Mouse (Mus musculus): ENCODE data around the gene Cdk13. TPM values are rescaled to one million over a fixed set of nuclear protein-coding genes. Genes with fewer than 3 reads are reported as not detected.

Cdk13 gene
- polyA plus RNA-seq (2015; fragmentation: Nextera tagmentation; extraction: Ambion mirVana) = 14.0 and 16.2 TPM in 2 replicates

DNA sequence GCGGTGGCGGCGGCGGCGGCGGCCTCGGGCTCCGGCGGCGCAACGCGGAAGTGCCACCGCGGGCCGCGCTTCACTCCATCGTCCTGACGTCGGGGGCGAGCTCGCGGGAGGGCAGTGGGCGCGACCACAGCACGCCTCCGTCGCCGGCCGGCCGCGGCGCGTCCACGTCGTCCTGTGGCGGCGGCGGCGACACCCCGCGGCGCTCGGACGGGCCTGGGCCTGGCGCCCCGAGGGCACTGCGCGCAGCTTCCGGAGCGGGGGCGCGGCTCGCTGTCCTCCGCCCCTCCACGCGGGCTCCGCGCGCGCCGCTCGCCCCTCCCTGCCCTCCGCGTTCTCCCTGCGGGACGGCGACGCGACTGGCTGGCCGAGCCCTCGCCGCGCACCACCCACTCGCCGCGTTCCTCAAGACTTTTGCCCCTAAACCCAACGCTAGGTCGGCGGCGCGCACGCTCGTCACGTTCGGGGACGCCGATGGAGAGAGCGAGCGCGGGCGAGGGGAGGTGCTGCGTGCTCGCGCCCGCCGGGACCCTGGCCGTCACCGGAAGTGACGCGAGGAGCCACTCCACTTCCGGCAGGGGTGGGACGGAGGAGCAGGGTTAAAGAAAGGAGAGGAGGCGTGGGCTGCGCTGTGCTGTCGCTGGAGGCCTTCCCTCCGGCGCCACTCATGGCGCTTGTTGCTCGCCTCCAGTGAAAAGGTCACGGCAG, at the start of gene Cdk13:
Gene Cdk13, minus strand, starts transcription at position 189 of the 705 bp plus-strand sequence.
- H3K36me3 ChIP-seq (ENCODE audit: insufficient read depth, low read length) = no peaks in the 10 kb centered on the region
- H3K9me3 ChIP-seq (replicated peaks; ENCODE audit: low read length) = no peaks in the 10 kb centered on the region
- ATAC-seq (replicated peaks; ENCODE audit: low FRiP score, low read depth) = peak; percentile 96
- H3K9ac ChIP-seq (ENCODE audit: low read depth, low read length) = peak within 1 kb of the TSS; percentile 96
- H3K27me3 ChIP-seq (ENCODE audit: insufficient read depth, low read length) = no peaks in the 10 kb centered on the region
- H3K4me2 ChIP-seq (ENCODE audit: low read length) = peak within 1 kb of the TSS; percentile 88
- peak within 1 kb of the TSS; percentile 98 for H3K4me3 ChIP-seq (replicated peaks; ENCODE audit: low read depth, low read length)
- WGBS = under 1% methylated on average over 64 of the region's 110 CpGs
- peak within 1 kb of the TSS; percentile 100 for H3K27ac ChIP-seq
- no peaks in the 10 kb centered on the region; the same call in 1 of the 2 replicates for H3K4me1 ChIP-seq (replicated peaks; ENCODE audit: insufficient read depth, low read length)
- TF ChIP-seq CTCF (IDR thresholded peaks at IDR 0.05; ENCODE audit: low read depth) = no peak
- peak; percentile 98 for DNase-seq (ENCODE audit: low spot score)

DNA sequence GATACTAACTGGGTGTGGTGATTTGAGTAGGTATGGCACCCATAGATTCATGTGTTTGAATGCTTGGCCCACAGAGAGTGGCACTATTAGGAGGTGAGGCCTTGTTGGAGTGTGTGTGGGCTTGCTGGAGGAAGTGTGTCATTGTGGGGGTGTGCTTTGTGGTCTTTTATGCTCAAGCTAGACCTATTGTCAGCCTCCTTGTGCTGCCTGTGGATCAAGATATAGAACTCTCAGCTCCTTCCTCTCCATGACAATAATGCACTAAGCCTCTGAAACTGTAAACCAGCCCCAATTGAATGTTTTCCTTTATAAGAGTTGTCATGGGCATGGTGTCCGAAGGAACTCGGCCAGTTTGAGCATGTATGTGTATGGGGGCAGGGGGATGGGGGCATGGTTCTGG, 38.4 kb upstream of the Cdk13 start:
- H3K4me3 ChIP-seq (replicated peaks; ENCODE audit: low read depth, low read length) = no peak overlapping the region
- no peak overlapping the region for H3K27ac ChIP-seq
- no peak overlapping the region for H3K4me2 ChIP-seq (ENCODE audit: low read length)
- DNase-seq (ENCODE audit: low spot score) (no peak), ATAC-seq (replicated peaks; ENCODE audit: low FRiP score, low read depth) (no peak)
- no peaks in the 10 kb centered on the region for H3K27me3 ChIP-seq (ENCODE audit: insufficient read depth, low read length)
- H3K36me3 ChIP-seq (ENCODE audit: insufficient read depth, low read length) = no peaks in the 10 kb centered on the region
- H3K9ac ChIP-seq (ENCODE audit: low read depth, low read length) = no peak overlapping the region
- no peaks in the 10 kb centered on the region; the same call in 1 of the 2 replicates for H3K4me1 ChIP-seq (replicated peaks; ENCODE audit: insufficient read depth, low read length)
- H3K9me3 ChIP-seq (replicated peaks; ENCODE audit: low read length) = no peaks in the 10 kb centered on the region
- 88% methylated on average over 2 of the region's 2 CpGs for WGBS
- no peak for TF ChIP-seq CTCF (IDR thresholded peaks at IDR 0.05; ENCODE audit: low read depth)

DNA sequence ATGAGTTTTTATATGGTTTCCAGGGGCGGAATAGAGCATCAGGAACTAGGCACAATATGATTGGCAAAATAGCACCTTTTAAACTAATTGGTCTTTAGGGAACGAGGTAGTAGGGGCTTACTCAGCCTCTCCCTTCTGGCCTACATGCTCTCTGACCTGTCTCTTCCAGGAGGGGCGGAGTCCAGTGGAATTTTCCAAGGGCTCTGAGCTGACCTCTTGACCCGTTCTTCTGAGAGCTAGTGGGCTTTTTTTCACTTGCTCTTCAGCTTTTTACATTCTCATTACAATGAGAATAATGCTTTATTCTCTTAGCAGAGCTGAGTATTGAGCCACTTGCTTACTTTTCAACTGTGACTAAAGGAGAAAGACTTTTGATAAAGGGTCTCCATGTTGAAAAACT, 37.9 kb upstream of the Cdk13 start:
- Histone ChIP-seq H3K4me1 (replicated peaks; ENCODE audit: insufficient read depth, low read length) (no peaks in the 10 kb centered on the region; the same call in 1 of the 2 replicates), H3K9ac (ENCODE audit: low read depth, low read length) (no peak overlapping the region), H3K27me3 (ENCODE audit: insufficient read depth, low read length) (no peaks in the 10 kb centered on the region), H3K4me2 (ENCODE audit: low read length) (no peak overlapping the region), H3K36me3 (ENCODE audit: insufficient read depth, low read length) (no peaks in the 10 kb centered on the region), H3K9me3 (replicated peaks; ENCODE audit: low read length) (no peaks in the 10 kb centered on the region), H3K4me3 (replicated peaks; ENCODE audit: low read depth, low read length) (no peak overlapping the region), H3K27ac (no peak overlapping the region)
- ATAC-seq (replicated peaks; ENCODE audit: low FRiP score, low read depth) (no peak), DNase-seq (ENCODE audit: low spot score) (no peak)
- 68% methylated on average over 4 of the region's 4 CpGs for WGBS
- no peak for TF ChIP-seq CTCF (IDR thresholded peaks at IDR 0.05; ENCODE audit: low read depth)

DNA sequence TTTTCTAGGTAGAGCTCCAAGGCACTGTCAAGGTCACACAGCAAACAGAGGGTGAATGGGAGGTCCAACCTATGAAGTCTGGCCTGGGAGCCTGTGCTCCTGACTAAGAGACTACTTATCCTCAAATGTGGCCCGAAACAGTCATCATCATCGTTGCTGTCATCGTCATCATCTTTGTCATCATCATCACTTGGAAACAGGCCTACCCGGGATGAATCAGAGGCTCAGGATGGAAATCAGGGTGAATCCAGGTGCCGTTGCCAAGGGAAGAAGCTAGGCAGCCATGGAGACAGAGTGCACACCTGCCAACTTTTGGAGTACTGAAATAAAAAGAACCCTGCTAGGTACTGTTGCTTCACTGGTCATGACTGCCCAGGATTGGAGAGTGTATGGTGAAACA, 34.2 kb upstream of the Cdk13 start:
- DNase-seq (ENCODE audit: low spot score) (no peak), ATAC-seq (replicated peaks; ENCODE audit: low FRiP score, low read depth) (no peak)
- 91% methylated on average over 5 of the region's 5 CpGs for WGBS
- no peaks in the 10 kb centered on the region; the same call in 1 of the 2 replicates for H3K4me1 ChIP-seq (replicated peaks; ENCODE audit: insufficient read depth, low read length)
- H3K9me3 ChIP-seq (replicated peaks; ENCODE audit: low read length) = no peaks in the 10 kb centered on the region
- no peaks in the 10 kb centered on the region for H3K27me3 ChIP-seq (ENCODE audit: insufficient read depth, low read length)
- no peak for TF ChIP-seq CTCF (IDR thresholded peaks at IDR 0.05; ENCODE audit: low read depth)
- H3K4me2 ChIP-seq (ENCODE audit: low read length) = no peak overlapping the region
- no peak overlapping the region for H3K27ac ChIP-seq
- no peak overlapping the region for H3K4me3 ChIP-seq (replicated peaks; ENCODE audit: low read depth, low read length)
- no peak overlapping the region for H3K9ac ChIP-seq (ENCODE audit: low read depth, low read length)
- no peaks in the 10 kb centered on the region for H3K36me3 ChIP-seq (ENCODE audit: insufficient read depth, low read length)

DNA sequence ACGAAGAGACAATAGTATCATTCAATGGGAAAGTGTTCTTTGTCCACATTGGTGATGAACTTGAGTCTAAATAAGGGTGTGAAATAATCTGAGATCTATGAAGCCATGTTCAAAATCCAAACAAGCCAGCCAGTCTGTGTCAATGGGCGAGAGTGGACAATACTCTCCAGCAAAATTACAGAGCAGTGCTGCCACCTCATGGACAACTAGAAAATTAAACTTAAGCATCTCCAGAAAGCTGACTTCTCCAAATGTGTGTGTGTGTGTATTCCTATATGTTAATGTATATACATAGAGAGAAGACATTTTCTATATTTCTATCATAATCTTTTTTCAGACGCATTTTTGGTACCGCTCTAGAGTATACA, 33.6 kb upstream of the Cdk13 start:
- H3K4me3 ChIP-seq (replicated peaks; ENCODE audit: low read depth, low read length) = no peak overlapping the region
- H3K27me3 ChIP-seq (ENCODE audit: insufficient read depth, low read length) = no peaks in the 10 kb centered on the region
- DNase-seq (ENCODE audit: low spot score) (peak; percentile 86), ATAC-seq (replicated peaks; ENCODE audit: low FRiP score, low read depth) (no peak; the same call in 1 of the 2 replicates)
- TF ChIP-seq CTCF (IDR thresholded peaks at IDR 0.05; ENCODE audit: low read depth) = peak; percentile 80
- H3K4me1 ChIP-seq (replicated peaks; ENCODE audit: insufficient read depth, low read length) = no peaks in the 10 kb centered on the region; the same call in 1 of the 2 replicates
- no peaks in the 10 kb centered on the region for H3K9me3 ChIP-seq (replicated peaks; ENCODE audit: low read length)
- no peaks in the 10 kb centered on the region for H3K36me3 ChIP-seq (ENCODE audit: insufficient read depth, low read length)
- H3K27ac ChIP-seq = no peak overlapping the region
- 33% methylated on average over 4 of the region's 4 CpGs for WGBS
- H3K4me2 ChIP-seq (ENCODE audit: low read length) = no peak overlapping the region
- no peak overlapping the region for H3K9ac ChIP-seq (ENCODE audit: low read depth, low read length)

DNA sequence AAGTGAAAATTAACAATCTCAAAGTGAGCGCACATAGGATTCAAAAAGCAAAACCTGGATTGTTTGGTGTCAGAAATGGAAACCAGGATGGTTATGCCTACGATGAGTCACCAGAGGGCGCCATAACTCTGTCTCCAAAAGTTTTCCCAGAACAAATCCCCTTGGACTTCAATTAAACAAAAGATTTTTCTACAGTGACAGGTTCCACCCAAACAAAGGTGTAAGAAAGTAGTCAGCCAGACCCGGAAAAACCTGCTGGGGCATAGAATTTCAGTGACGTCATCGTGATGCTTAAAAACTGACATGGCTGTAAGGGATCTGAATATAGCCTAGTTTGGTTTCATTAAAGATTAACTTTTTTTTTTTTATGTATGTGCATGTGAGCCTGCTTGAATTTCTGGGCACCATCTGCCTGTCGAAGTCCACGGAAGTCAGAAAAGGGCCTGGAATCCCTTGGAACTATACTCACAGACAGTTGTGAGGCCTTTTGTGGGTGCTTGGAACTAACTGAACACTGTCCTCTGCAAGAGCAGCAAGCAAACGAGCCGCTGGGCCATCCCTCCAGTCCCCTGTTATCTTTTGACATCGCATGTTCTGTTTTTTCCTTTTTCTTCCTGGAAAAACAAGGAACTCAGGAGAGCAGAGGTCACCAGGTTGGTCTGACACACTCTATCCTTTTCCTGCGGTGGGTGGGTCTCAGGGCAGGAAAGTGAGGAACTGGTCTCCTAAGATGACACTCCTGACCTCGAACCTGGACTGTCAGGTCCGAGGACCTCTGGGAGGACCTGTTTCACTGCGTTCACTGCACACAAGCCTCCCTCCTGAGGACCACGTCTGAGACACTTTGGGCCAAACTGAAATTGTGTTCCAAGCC, 33.0 kb upstream of the Cdk13 start:
- TF ChIP-seq CTCF (IDR thresholded peaks at IDR 0.05; ENCODE audit: low read depth) = peak; percentile 82
- Histone ChIP-seq H3K4me2 (ENCODE audit: low read length) (no peak overlapping the region), H3K4me1 (replicated peaks; ENCODE audit: insufficient read depth, low read length) (no peaks in the 10 kb centered on the region; the same call in 1 of the 2 replicates), H3K27me3 (ENCODE audit: insufficient read depth, low read length) (no peaks in the 10 kb centered on the region), H3K27ac (no peak overlapping the region), H3K4me3 (replicated peaks; ENCODE audit: low read depth, low read length) (no peak overlapping the region), H3K9ac (ENCODE audit: low read depth, low read length) (no peak overlapping the region), H3K9me3 (replicated peaks; ENCODE audit: low read length) (no peaks in the 10 kb centered on the region), H3K36me3 (ENCODE audit: insufficient read depth, low read length) (no peaks in the 10 kb centered on the region)
- ATAC-seq (replicated peaks; ENCODE audit: low FRiP score, low read depth) = peak; percentile 69
- peak; percentile 83 for DNase-seq (ENCODE audit: low spot score)
- WGBS = 40% methylated on average over 16 of the region's 16 CpGs

All from kidney, postnatal 0 days (tissue).